Mouse (Mus musculus): ENCODE results near the gene Cers1. TPM values are rescaled to one million over a fixed set of nuclear protein-coding genes. Genes with fewer than 3 reads are reported as not detected.

Gene Cers1
- under 1 TPM; 0.34 to 0.64 TPM for total RNA-seq (2021)
- 0.97 and 1.2 TPM in 2 replicates for polyA plus RNA-seq (2012; rRNA removed)
- long read RNA-seq, result 0 reads

GRCm38 (mm10) chr8:70315624-70316510, at the start of gene Cers1:
Cers1 (plus strand) TSS chr8:70315775.
- Histone ChIP-seq H3K9ac (ENCODE audit: low read depth, low read length) (peak within 1 kb of the TSS; percentile 68), H3K27me3 (ENCODE audit: control insufficient read depth, insufficient read depth, low read length) (no peaks in the 10 kb centered on the region), H3K4me1 (ENCODE audit: control insufficient read depth, insufficient read depth, low read length) (no peaks in the 10 kb centered on the region), H3K4me3 (peak within 1 kb of the TSS; percentile 53), H3K79me2 (replicated peaks; ENCODE audit: control insufficient read depth, insufficient read depth, low read length) (no peaks in the 10 kb centered on the region), H3K36me3 (ENCODE audit: control insufficient read depth, insufficient read depth, low read length) (no peaks in the 10 kb centered on the region), H3K27ac (no peak within 1 kb of the TSS)
- peak; percentile 71 to 72 for DNase-seq
- intact Hi-C loops (cut with DNase I), result no loop called here
- WGBS, result 6% methylated on average over 66 of the region's 66 CpGs
- TF ChIP-seq EP300 (IDR thresholded peaks at IDR 0.05; ENCODE audit: insufficient read depth, low read depth, low read length) (no peak), POLR2A (IDR thresholded peaks at IDR 0.05; ENCODE audit: insufficient read depth, low read depth, low read length) (no peak), CTCF (IDR thresholded peaks at IDR 0.05) (no peak)

GRCm38 (mm10) chr8:70267674-70268073, 47.9 kb upstream of the Cers1 start:
- 74% methylated on average over 3 of the region's 3 CpGs for WGBS
- TF ChIP-seq POLR2A (IDR thresholded peaks at IDR 0.05; ENCODE audit: insufficient read depth, low read depth, low read length) (no peak), EP300 (IDR thresholded peaks at IDR 0.05; ENCODE audit: insufficient read depth, low read depth, low read length) (no peak), CTCF (IDR thresholded peaks at IDR 0.05) (no peak)
- DNase-seq, result no peak
- Histone ChIP-seq H3K4me1 (ENCODE audit: control insufficient read depth, insufficient read depth, low read length) (peaks cover under 1% of the 10 kb centered on the region; the same call in 1 of the 2 replicates), H3K27me3 (ENCODE audit: control insufficient read depth, insufficient read depth, low read length) (no peaks in the 10 kb centered on the region), H3K9ac (ENCODE audit: low read depth, low read length) (no peak overlapping the region), H3K4me3 (no peak overlapping the region), H3K79me2 (replicated peaks; ENCODE audit: control insufficient read depth, insufficient read depth, low read length) (no peaks in the 10 kb centered on the region), H3K27ac (no peak overlapping the region), H3K36me3 (ENCODE audit: control insufficient read depth, insufficient read depth, low read length) (no peaks in the 10 kb centered on the region)
- intact Hi-C loops (cut with DNase I), result no loop called here

- Histone ChIP-seq H3K4me3 (no peak overlapping the region), H3K27me3 (ENCODE audit: control insufficient read depth, insufficient read depth, low read length) (no peaks in the 10 kb centered on the region), H3K36me3 (ENCODE audit: control insufficient read depth, insufficient read depth, low read length) (no peaks in the 10 kb centered on the region), H3K79me2 (replicated peaks; ENCODE audit: control insufficient read depth, insufficient read depth, low read length) (no peaks in the 10 kb centered on the region), H3K27ac (no peak overlapping the region), H3K9ac (ENCODE audit: low read depth, low read length) (no peak overlapping the region), H3K4me1 (ENCODE audit: control insufficient read depth, insufficient read depth, low read length) (peaks cover 6% of the 10 kb centered on the region; the same call in 1 of the 2 replicates)
- intact Hi-C loops (cut with DNase I), result no loop called here
- DNase-seq, result no peak
- TF ChIP-seq POLR2A (IDR thresholded peaks at IDR 0.05; ENCODE audit: insufficient read depth, low read depth, low read length) (no peak), EP300 (IDR thresholded peaks at IDR 0.05; ENCODE audit: insufficient read depth, low read depth, low read length) (no peak), CTCF (IDR thresholded peaks at IDR 0.05) (no peak)
- 75% methylated on average over 5 of the region's 5 CpGs for WGBS
These were observed 47.3 kb upstream of the Cers1 start for GRCm38 (mm10) chr8:70268311-70268710.

- H3K4me3 ChIP-seq, result no peak overlapping the region
- H3K4me1 ChIP-seq (ENCODE audit: control insufficient read depth, insufficient read depth, low read length), result peaks cover 8% of the 10 kb centered on the region; the same call in 1 of the 2 replicates
- 37% methylated on average over 11 of the region's 11 CpGs for WGBS
- H3K27me3 ChIP-seq (ENCODE audit: control insufficient read depth, insufficient read depth, low read length), result no peaks in the 10 kb centered on the region
- no peak for DNase-seq
- no peak overlapping the region for H3K9ac ChIP-seq (ENCODE audit: low read depth, low read length)
- TF ChIP-seq CTCF (IDR thresholded peaks at IDR 0.05), result peak; percentile 65
- TF ChIP-seq POLR2A (IDR thresholded peaks at IDR 0.05; ENCODE audit: insufficient read depth, low read depth, low read length), result no peak
- no peak for TF ChIP-seq EP300 (IDR thresholded peaks at IDR 0.05; ENCODE audit: insufficient read depth, low read depth, low read length)
- H3K27ac ChIP-seq, result no peak overlapping the region
- H3K79me2 ChIP-seq (replicated peaks; ENCODE audit: control insufficient read depth, insufficient read depth, low read length), result no peaks in the 10 kb centered on the region
- intact Hi-C loops (cut with DNase I), result no loop called here
- no peaks in the 10 kb centered on the region for H3K36me3 ChIP-seq (ENCODE audit: control insufficient read depth, insufficient read depth, low read length)
These were observed 46.6 kb upstream of the Cers1 start for GRCm38 (mm10) chr8:70268799-70269565.

- DNase-seq, result peak in 1 of 2 experiments; percentile 46
These were observed 42.6 kb upstream of the Cers1 start for GRCm38 (mm10) chr8:70272949-70273348.

More at GRCm38 (mm10) chr8:70272949-70273348, 42.6 kb upstream of the Cers1 start:
- peaks cover 13% of the 10 kb centered on the region for H3K4me1 ChIP-seq (ENCODE audit: control insufficient read depth, insufficient read depth, low read length)
- H3K9ac ChIP-seq (ENCODE audit: low read depth, low read length), result no peak overlapping the region
- H3K4me3 ChIP-seq, result no peak overlapping the region
- intact Hi-C loops (cut with DNase I), result no loop called here
- peak overlapping the region; percentile 31 for H3K27ac ChIP-seq
- TF ChIP-seq EP300 (IDR thresholded peaks at IDR 0.05; ENCODE audit: insufficient read depth, low read depth, low read length) (no peak), CTCF (IDR thresholded peaks at IDR 0.05) (no peak), POLR2A (IDR thresholded peaks at IDR 0.05; ENCODE audit: insufficient read depth, low read depth, low read length) (no peak)
- no peaks in the 10 kb centered on the region for H3K27me3 ChIP-seq (ENCODE audit: control insufficient read depth, insufficient read depth, low read length)
- no peaks in the 10 kb centered on the region for H3K36me3 ChIP-seq (ENCODE audit: control insufficient read depth, insufficient read depth, low read length)
- WGBS, result 27% methylated on average over 3 of the region's 3 CpGs
- no peaks in the 10 kb centered on the region for H3K79me2 ChIP-seq (replicated peaks; ENCODE audit: control insufficient read depth, insufficient read depth, low read length)
